Mouse (Mus musculus) induced T-regulatory cell, adult 2 months (primary cell): ENCODE data around the gene Gbx2.

Experiments
- DNase-seq: peaks from one replicate; pipeline ENCODE4 v3.0.0-alpha.2; 2012; ENCODE audit warnings: low read depth

Gene Gbx2

GRCm38 (mm10) chr1:89912392-89912791 is 18.6 kb downstream of the Gbx2 start:
- DNase-seq: no peak

- no peak for DNase-seq
Observed at GRCm38 (mm10) chr1:89909796-89910195, 21.2 kb downstream of the Gbx2 start.

DNA sequence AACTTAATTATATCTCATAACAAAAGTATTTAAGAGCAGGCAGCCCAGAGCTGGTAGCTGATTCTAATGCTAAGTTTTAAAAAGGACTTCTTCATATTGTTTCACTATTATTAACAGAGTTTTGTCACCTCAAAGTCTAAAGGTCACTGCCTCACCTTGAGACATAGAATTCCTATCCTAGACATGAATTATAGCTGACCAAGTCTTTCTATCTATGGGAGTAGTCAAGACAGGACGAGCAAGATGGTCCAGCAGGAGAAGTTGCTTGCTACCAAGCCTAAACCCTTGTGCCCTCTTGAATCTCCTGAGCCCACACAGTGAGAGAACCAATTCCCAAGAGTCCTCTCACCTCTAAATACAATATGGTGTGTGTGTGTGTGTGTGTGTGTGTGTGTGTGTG is 28.3 kb downstream of the Gbx2 start:
- no peak for DNase-seq

- DNase-seq: no peak
Observed at GRCm38 (mm10) chr1:89902236-89902635, 28.7 kb downstream of the Gbx2 start.

GRCm38 (mm10) chr1:89901381-89901780 is 29.6 kb downstream of the Gbx2 start:
- DNase-seq: no peak

- no peak for DNase-seq
Observed at GRCm38 (mm10) chr1:89899761-89900445, 31.1 kb downstream of the Gbx2 start.

DNA sequence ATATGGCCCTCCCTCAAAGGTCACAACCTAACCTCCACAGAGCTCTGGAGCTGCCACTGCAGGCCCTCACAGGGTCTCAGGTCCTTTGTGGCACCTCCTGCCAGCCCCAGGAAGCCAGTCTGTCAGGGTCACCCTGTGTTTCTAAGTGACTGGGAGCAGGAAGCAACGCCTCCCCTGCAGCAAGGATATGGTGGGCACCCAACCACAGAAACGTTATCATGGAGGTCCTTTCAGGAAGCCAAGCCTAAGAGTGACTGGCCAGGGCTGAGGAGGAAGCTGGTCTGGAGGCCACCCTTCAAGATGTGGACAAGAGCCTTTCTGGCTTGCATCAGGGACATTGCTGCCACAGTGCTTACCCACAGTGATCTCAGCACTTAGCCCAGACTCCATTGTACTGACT is 31.9 kb downstream of the Gbx2 start:
- no peak for DNase-seq

- no peak for DNase-seq
Observed at GRCm38 (mm10) chr1:89895801-89896200, 35.2 kb downstream of the Gbx2 start.

DNA sequence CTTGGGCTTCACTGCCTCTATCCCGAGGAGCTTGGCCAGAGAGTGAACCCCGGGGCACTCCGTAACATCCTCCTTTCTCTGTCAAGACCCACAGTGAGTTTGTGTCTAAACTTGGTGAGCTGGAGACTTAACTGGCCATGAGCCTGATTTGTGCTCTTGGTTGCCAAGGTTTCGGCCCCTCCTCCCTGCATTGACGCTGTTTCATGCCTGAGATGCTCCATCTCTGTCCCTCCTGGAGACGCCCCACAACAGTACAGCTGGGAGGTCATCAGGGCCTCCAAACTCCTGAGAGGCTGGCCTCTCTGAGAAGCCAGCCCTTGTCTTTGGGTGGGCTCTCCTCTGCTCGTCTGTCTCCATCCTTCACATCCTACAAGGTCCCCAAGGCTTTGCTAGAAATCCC is 38.7 kb downstream of the Gbx2 start:
- no peak for DNase-seq

DNA sequence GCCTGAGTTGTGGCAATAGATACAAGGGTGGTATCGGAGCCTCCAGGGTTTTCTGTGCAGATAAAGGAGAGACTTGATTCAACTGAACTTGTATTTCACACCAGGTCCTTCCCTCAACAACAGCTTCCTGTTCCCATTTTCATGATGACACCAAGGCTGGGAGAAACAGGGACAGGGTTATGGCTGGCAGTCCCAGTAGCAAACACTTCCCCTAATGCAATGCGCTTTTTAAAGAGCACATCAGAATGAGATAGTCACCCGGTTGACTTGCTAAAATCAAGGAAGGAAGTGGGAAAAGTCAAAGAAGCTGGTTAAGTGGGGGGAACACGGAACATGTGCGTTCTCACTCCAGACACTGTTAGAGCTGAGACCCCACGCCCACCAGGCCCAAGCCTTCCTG is 39.6 kb downstream of the Gbx2 start:
- DNase-seq: no peak

DNA sequence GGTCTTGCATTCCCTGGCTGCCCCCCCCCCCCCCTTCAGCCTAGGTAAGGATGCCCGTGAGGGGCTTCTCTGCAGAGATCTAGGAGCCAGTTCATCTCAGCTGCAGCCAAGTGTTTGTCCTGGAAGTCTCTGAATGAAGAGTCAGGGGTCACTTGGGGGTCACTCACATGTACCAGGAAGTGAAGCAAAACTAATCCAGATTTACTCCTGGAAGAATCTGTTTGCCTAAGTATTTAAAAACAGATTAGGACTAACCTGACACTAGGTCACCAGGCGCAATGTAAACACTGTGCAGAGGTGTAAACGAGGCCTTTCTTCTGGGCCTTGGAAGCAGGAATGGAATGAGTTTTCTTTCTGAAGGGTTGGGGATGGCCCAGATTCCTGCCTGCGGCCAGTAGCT is 45.3 kb downstream of the Gbx2 start:
- DNase-seq: no peak

DNA sequence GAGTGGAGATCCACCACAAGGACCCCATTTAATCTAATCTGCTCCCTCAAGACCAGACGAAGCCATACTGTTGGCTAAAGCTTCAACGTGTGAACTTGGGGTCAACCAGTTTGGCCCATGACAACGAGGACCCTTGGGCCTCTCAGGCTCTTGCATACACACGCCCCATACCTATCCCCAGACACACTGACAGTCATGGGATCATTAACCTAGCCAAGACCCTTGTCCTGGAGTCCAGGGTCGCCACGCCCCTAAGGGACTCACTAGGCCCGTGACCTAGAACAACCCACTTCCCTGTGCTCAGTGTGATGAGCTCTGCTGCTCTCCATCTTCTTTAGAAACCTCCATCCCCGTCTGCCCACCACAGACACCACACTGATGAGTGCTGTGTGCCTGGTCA is 46.6 kb downstream of the Gbx2 start:
- DNase-seq: no peak

DNA sequence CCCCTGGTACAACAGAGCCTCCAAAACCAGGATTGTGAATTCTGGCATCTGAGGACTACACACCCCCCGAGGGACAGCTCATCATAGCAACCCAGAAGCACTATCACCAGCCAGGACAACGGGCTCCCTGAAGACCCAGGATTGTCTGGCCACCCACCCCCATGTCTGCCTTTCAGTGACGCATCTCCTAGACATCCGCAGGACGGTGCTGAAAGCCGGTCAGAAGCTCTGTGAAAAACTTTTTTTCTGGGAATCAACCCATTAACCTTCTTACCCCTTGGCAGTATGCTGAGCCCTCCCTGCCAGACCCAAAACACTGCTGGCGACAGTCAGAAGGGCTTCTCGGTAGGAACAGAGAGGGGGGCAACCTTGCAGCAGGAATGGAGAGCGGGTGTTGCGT is 50.1 kb downstream of the Gbx2 start:
- DNase-seq: no peak

DNA sequence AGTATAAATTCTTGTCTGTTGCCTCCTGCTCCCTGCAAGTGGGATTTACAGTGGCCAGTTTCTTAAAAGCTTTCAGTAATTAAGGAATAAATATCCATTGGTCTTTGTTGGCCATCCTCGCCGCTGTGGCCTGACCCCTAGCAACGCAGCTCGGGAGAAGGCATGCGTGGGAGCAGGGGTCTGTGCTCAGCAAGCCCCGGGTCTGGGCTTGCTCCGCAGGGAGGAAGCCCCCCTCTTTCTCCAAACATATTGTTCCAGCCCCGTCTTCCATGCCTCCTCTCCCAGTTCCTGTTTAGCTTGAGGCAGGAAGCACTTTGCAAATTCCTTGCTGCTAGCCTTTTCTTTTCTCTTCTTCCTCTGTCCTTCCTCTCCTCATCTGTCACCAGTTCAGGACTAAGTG is 50.8 kb downstream of the Gbx2 start:
- DNase-seq: no peak

DNA sequence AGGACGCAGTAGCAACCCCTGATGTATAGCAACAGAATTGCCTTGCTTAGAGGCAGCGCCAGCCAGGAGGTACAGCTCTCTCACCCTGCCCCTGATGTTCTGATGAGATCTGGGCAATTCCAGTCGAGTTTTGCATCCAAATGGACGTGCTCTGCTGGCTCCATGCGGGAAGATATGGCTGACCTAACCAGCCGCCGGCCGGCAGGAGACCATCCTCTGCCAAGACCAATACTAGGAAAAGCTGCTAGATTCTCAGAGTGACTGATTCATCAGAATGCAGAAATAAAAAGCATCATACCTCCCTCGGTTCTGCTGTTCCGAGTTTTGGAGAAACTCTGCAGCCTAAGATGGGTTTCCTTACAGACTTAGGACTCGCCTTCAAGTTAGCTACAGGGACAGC is 52.5 kb downstream of the Gbx2 start:
- DNase-seq: no peak
